Mouse (Mus musculus): ENCODE measurements at regions not wholly inside any gene's neighbourhood (a gene's known extent, or its start where the extent isn't known, plus 50 kb on each side); places are given as distances from the start of the nearest gene placed in this dataset.
"Not testable (repeated sequence)": the region's sequence is repeated elsewhere in the genome, so short reads cannot be mapped to it uniquely, and the experiment has no call there.

GRCm38 (mm10) chr1:157622156-157622555, 115.6 kb downstream of the Sec16b start:
- WGBS: 91% methylated on average over 16 of the region's 16 CpGs
- not testable (repeated sequence) for H3K27ac ChIP-seq (ENCODE audit: insufficient read depth, low read depth, low read length); H3K4me3 ChIP-seq (ENCODE audit: low read depth, low read length); H3K4me1 ChIP-seq (ENCODE audit: control insufficient read depth, insufficient read depth, insufficient read length, low read length); H3K36me3 ChIP-seq (ENCODE audit: control insufficient read depth, insufficient read depth, low read length); H3K27me3 ChIP-seq (ENCODE audit: control insufficient read depth, insufficient read depth, low read length)

- H3K27me3 ChIP-seq (ENCODE audit: control insufficient read depth, insufficient read depth, low read length): no peaks in the 10 kb centered on the region
- TF ChIP-seq POLR2A (IDR thresholded peaks at IDR 0.05; ENCODE audit: low read depth, low read length) (no peak), CTCF (IDR thresholded peaks at IDR 0.05; ENCODE audit: extremely low read depth, insufficient read length, insufficient replicate concordance, low read depth, low read length) (no peak)
- no peak overlapping the region for H3K4me3 ChIP-seq (ENCODE audit: low read depth, low read length)
- H3K27ac ChIP-seq (ENCODE audit: insufficient read depth, low read depth, low read length): no peak overlapping the region
- H3K36me3 ChIP-seq (ENCODE audit: control insufficient read depth, insufficient read depth, low read length): no peaks in the 10 kb centered on the region
- H3K4me1 ChIP-seq (ENCODE audit: control insufficient read depth, insufficient read depth, insufficient read length, low read length): no peaks in the 10 kb centered on the region
- WGBS: 46% methylated on average over 3 of the region's 3 CpGs
These were observed 126.1 kb downstream of the Sec16b start for GRCm38 (mm10) chr1:157632586-157632985.

GRCm38 (mm10) chr1:157633470-157633869, 126.9 kb downstream of the Sec16b start:
- Histone ChIP-seq H3K27me3 (ENCODE audit: control insufficient read depth, insufficient read depth, low read length) (no peaks in the 10 kb centered on the region), H3K4me1 (ENCODE audit: control insufficient read depth, insufficient read depth, insufficient read length, low read length) (no peaks in the 10 kb centered on the region), H3K27ac (ENCODE audit: insufficient read depth, low read depth, low read length) (no peak overlapping the region), H3K36me3 (ENCODE audit: control insufficient read depth, insufficient read depth, low read length) (no peaks in the 10 kb centered on the region), H3K4me3 (ENCODE audit: low read depth, low read length) (no peak overlapping the region)
- no peak for TF ChIP-seq POLR2A (IDR thresholded peaks at IDR 0.05; ENCODE audit: low read depth, low read length)
- no peak for TF ChIP-seq CTCF (IDR thresholded peaks at IDR 0.05; ENCODE audit: extremely low read depth, insufficient read length, insufficient replicate concordance, low read depth, low read length)
- WGBS: 41% methylated on average over 6 of the region's 6 CpGs

GRCm38 (mm10) chr1:157635776-157636175, 129.2 kb downstream of the Sec16b start:
- no peak for TF ChIP-seq CTCF (IDR thresholded peaks at IDR 0.05; ENCODE audit: extremely low read depth, insufficient read length, insufficient replicate concordance, low read depth, low read length)
- TF ChIP-seq POLR2A (IDR thresholded peaks at IDR 0.05; ENCODE audit: low read depth, low read length): no peak
- H3K27me3 ChIP-seq (ENCODE audit: control insufficient read depth, insufficient read depth, low read length): no peaks in the 10 kb centered on the region
- 86% methylated on average over 6 of the region's 6 CpGs for WGBS
- H3K27ac ChIP-seq (ENCODE audit: insufficient read depth, low read depth, low read length): no peak overlapping the region
- H3K36me3 ChIP-seq (ENCODE audit: control insufficient read depth, insufficient read depth, low read length): no peaks in the 10 kb centered on the region
- no peak overlapping the region for H3K4me3 ChIP-seq (ENCODE audit: low read depth, low read length)
- H3K4me1 ChIP-seq (ENCODE audit: control insufficient read depth, insufficient read depth, insufficient read length, low read length): no peaks in the 10 kb centered on the region

GRCm38 (mm10) chr1:157643524-157643923, 137.0 kb downstream of the Sec16b start:
- Histone ChIP-seq H3K4me1 (ENCODE audit: control insufficient read depth, insufficient read depth, insufficient read length, low read length) (no peaks in the 10 kb centered on the region), H3K36me3 (ENCODE audit: control insufficient read depth, insufficient read depth, low read length) (no peaks in the 10 kb centered on the region), H3K27ac (ENCODE audit: insufficient read depth, low read depth, low read length) (no peak overlapping the region), H3K27me3 (ENCODE audit: control insufficient read depth, insufficient read depth, low read length) (no peaks in the 10 kb centered on the region), H3K4me3 (ENCODE audit: low read depth, low read length) (no peak overlapping the region)
- TF ChIP-seq CTCF (IDR thresholded peaks at IDR 0.05; ENCODE audit: extremely low read depth, insufficient read length, insufficient replicate concordance, low read depth, low read length): no peak
- no peak for TF ChIP-seq POLR2A (IDR thresholded peaks at IDR 0.05; ENCODE audit: low read depth, low read length)
- WGBS: 82% methylated on average over 6 of the region's 6 CpGs

- H3K4me3 ChIP-seq (ENCODE audit: low read depth, low read length): no peak overlapping the region
- H3K4me1 ChIP-seq (ENCODE audit: control insufficient read depth, insufficient read depth, insufficient read length, low read length): no peaks in the 10 kb centered on the region
- WGBS: 74% methylated on average over 8 of the region's 8 CpGs
- no peaks in the 10 kb centered on the region for H3K36me3 ChIP-seq (ENCODE audit: control insufficient read depth, insufficient read depth, low read length)
- H3K27ac ChIP-seq (ENCODE audit: insufficient read depth, low read depth, low read length): no peak overlapping the region
- no peak for TF ChIP-seq CTCF (IDR thresholded peaks at IDR 0.05; ENCODE audit: extremely low read depth, insufficient read length, insufficient replicate concordance, low read depth, low read length)
- TF ChIP-seq POLR2A (IDR thresholded peaks at IDR 0.05; ENCODE audit: low read depth, low read length): no peak
- no peaks in the 10 kb centered on the region for H3K27me3 ChIP-seq (ENCODE audit: control insufficient read depth, insufficient read depth, low read length)
These were observed 139.3 kb downstream of the Sec16b start for GRCm38 (mm10) chr1:157645682-157646421.

GRCm38 (mm10) chr1:157655446-157655845, 148.9 kb downstream of the Sec16b start:
- 70% methylated on average over 4 of the region's 4 CpGs for WGBS

More at GRCm38 (mm10) chr1:157655446-157655845, 148.9 kb downstream of the Sec16b start:
- TF ChIP-seq POLR2A (IDR thresholded peaks at IDR 0.05; ENCODE audit: low read depth, low read length) (no peak), CTCF (IDR thresholded peaks at IDR 0.05; ENCODE audit: extremely low read depth, insufficient read length, insufficient replicate concordance, low read depth, low read length) (no peak)
- Histone ChIP-seq H3K27ac (ENCODE audit: insufficient read depth, low read depth, low read length) (no peak overlapping the region), H3K27me3 (ENCODE audit: control insufficient read depth, insufficient read depth, low read length) (no peaks in the 10 kb centered on the region), H3K36me3 (ENCODE audit: control insufficient read depth, insufficient read depth, low read length) (no peaks in the 10 kb centered on the region), H3K4me3 (ENCODE audit: low read depth, low read length) (no peak overlapping the region), H3K4me1 (ENCODE audit: control insufficient read depth, insufficient read depth, insufficient read length, low read length) (no peaks in the 10 kb centered on the region)

Data from small intestine, adult 2 months (tissue).